Mouse (Mus musculus) hindbrain, embryonic 15.5 days (tissue): ENCODE data around the gene Dus3l. TPM values are rescaled to one million over a fixed set of nuclear protein-coding genes. Genes with fewer than 3 reads are reported as not detected.

Experiments
- ATAC-seq: fragments of 200-750 bp; cut with Nextera tagmentation; 2 replicates; pipeline ENCODE4 v1.8.0; 2017; ENCODE audit warnings: low read depth, moderate number of reproducible peaks, moderate TSS enrichment; ENCODE audit not compliant: low FRiP score
- H3K27ac ChIP-seq: fragments of 300-500 bp; sonication (generic); replicated peaks from 2 replicates; pipeline ENCODE4 v1.5.1; 2015; ENCODE audit warnings: mild to moderate bottlenecking, inconsistent platforms
- H3K27me3 ChIP-seq: fragments of 300-500 bp; sonication (generic); 2 replicates; pipeline ENCODE4 v1.6.1; 2015; ENCODE audit warnings: control low read depth, inconsistent platforms
- H3K36me3 ChIP-seq: fragments of 300-500 bp; sonication (generic); 2 replicates; pipeline ENCODE4 v1.6.1; 2015; ENCODE audit warnings: control low read depth, inconsistent platforms
- H3K4me1 ChIP-seq: fragments of 300-500 bp; sonication (generic); replicated peaks from 2 replicates; pipeline ENCODE4 v1.6.1; 2015; ENCODE audit warnings: control low read depth, inconsistent platforms
- H3K4me2 ChIP-seq: fragments of 300-500 bp; sonication (generic); 2 replicates; pipeline ENCODE4 v1.6.1; 2015; ENCODE audit warnings: moderate library complexity, mild to moderate bottlenecking, inconsistent platforms
- H3K4me3 ChIP-seq: fragments of 300-500 bp; sonication (generic); 2 replicates; pipeline ENCODE4 v1.5.1; 2015; ENCODE audit warnings: mild to moderate bottlenecking, inconsistent platforms
- H3K9ac ChIP-seq: fragments of 300-500 bp; sonication (generic); 2 replicates; pipeline ENCODE4 v1.6.1; 2015; ENCODE audit warnings: inconsistent platforms
- H3K9me3 ChIP-seq: fragments of 300-500 bp; sonication (generic); 2 replicates; pipeline ENCODE4 v1.6.1; 2016; ENCODE audit warnings: control low read depth, inconsistent platforms
- WGBS: fragments of 180-500 bp; shearing (Covaris S2); methylation state at CpG from one replicate; pipeline ENCODE4 v1.1.7; 2015; 5-methylcytosine and 5-hydroxymethylcytosine counted together
- polyA plus RNA-seq: library from polyadenylated mRNA; unstranded; fragments of >200 nt; fragmentation: Nextera tagmentation; extraction: Ambion mirVana; gene quantifications from 2 replicates; pipeline ENCODE4 v1.2.1, GENCODE M21; 2015

Dus3l gene
- polyA plus RNA-seq, 1 experiment from 2014 or later: 96.9 TPM

DNA sequence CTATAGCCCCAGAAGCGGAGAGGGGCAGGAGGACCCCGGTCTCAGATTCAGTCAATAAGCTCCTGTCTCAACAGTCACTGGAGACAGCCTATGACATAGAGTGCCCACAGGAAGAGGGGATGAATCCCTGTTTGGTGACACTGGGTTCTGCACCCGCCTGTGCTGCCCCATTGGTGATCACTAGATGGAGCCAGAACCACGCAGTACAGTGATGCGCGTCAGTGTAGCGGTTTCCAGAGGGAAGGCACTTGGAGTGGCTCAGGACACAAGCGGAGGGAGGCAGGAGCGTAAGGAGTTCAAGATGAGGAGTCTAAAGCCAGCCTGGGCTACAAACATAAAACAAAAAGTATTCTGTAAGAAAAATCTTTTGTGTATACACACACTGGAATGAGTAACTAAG is 44.0 kb downstream of the Dus3l start:
- peaks cover 42% of the 10 kb centered on the region for H3K4me1 ChIP-seq
- peak; percentile 82 for ATAC-seq
- 6% methylated on average over 9 of the region's 9 CpGs for WGBS

GRCm38 (mm10) chr17:56810245-56810644 is 45.7 kb downstream of the Dus3l start:
- Histone ChIP-seq H3K4me1 (peaks cover 49% of the 10 kb centered on the region), H3K9ac (no peak overlapping the region), H3K9me3 (no peaks in the 10 kb centered on the region)

More for the DNA sequence above, 44.0 kb downstream of the Dus3l start:
- no peak overlapping the region for H3K27ac ChIP-seq
- H3K4me3 ChIP-seq: no peak overlapping the region
- H3K4me2 ChIP-seq: no peak overlapping the region
- no peaks in the 10 kb centered on the region for H3K36me3 ChIP-seq
- H3K27me3 ChIP-seq: no peaks in the 10 kb centered on the region
- H3K9ac ChIP-seq: no peak overlapping the region
- H3K9me3 ChIP-seq: no peaks in the 10 kb centered on the region

GRCm38 (mm10) chr17:56814316-56815056 is 49.9 kb downstream of the Dus3l start:
- no peaks in the 10 kb centered on the region for H3K27me3 ChIP-seq
- H3K9ac ChIP-seq: no peak overlapping the region
- peaks cover 47% of the 10 kb centered on the region for H3K4me1 ChIP-seq
- no peaks in the 10 kb centered on the region for H3K36me3 ChIP-seq
- peak; percentile 74 for ATAC-seq
- H3K4me2 ChIP-seq: peak overlapping the region; percentile 47
- WGBS: 4% methylated on average over 24 of the region's 24 CpGs
- H3K4me3 ChIP-seq: peak overlapping the region; percentile 19; the same call in 1 of the 2 replicates
- no peaks in the 10 kb centered on the region for H3K9me3 ChIP-seq
- peak overlapping the region; percentile 72 for H3K27ac ChIP-seq

More at GRCm38 (mm10) chr17:56810245-56810644, 45.7 kb downstream of the Dus3l start:
- Histone ChIP-seq H3K36me3 (no peaks in the 10 kb centered on the region), H3K27ac (peak overlapping the region; percentile 66), H3K4me3 (no peak overlapping the region), H3K4me2 (no peak overlapping the region), H3K27me3 (no peaks in the 10 kb centered on the region)
- WGBS: 3% methylated on average over 3 of the region's 3 CpGs
- peak; percentile 55 for ATAC-seq

GRCm38 (mm10) chr17:56815057-56815345 is 50.4 kb downstream of the Dus3l start:
- H3K4me1 ChIP-seq: peaks cover 47% of the 10 kb centered on the region
- H3K27ac ChIP-seq: peak overlapping the region; percentile 72
- no peaks in the 10 kb centered on the region for H3K9me3 ChIP-seq
- peak overlapping the region; percentile 47; the same call in 1 of the 2 replicates for H3K4me2 ChIP-seq
- no peaks in the 10 kb centered on the region for H3K36me3 ChIP-seq
- no peak overlapping the region for H3K9ac ChIP-seq
- H3K4me3 ChIP-seq: 0 out of 2 replicates have a peak overlapping the region, but pooled peaks have one; percentile 19
- WGBS: 30% methylated on average over 3 of the region's 3 CpGs
- ATAC-seq: no peak; the same call in 1 of the 2 replicates
- H3K27me3 ChIP-seq: no peaks in the 10 kb centered on the region

- no peak overlapping the region for H3K4me3 ChIP-seq
- 0 out of 2 replicates have a peak overlapping the region, but pooled peaks have one; percentile 14 for H3K27ac ChIP-seq
- no peaks in the 10 kb centered on the region for H3K36me3 ChIP-seq
- H3K9ac ChIP-seq: no peak overlapping the region
- no peak for ATAC-seq
- 38% methylated on average over 11 of the region's 11 CpGs for WGBS
- no peak overlapping the region for H3K4me2 ChIP-seq
- H3K9me3 ChIP-seq: no peaks in the 10 kb centered on the region
- peaks cover 34% of the 10 kb centered on the region for H3K4me1 ChIP-seq
- no peaks in the 10 kb centered on the region for H3K27me3 ChIP-seq
These were observed 53.6 kb downstream of the Dus3l start for GRCm38 (mm10) chr17:56818067-56818636.

DNA sequence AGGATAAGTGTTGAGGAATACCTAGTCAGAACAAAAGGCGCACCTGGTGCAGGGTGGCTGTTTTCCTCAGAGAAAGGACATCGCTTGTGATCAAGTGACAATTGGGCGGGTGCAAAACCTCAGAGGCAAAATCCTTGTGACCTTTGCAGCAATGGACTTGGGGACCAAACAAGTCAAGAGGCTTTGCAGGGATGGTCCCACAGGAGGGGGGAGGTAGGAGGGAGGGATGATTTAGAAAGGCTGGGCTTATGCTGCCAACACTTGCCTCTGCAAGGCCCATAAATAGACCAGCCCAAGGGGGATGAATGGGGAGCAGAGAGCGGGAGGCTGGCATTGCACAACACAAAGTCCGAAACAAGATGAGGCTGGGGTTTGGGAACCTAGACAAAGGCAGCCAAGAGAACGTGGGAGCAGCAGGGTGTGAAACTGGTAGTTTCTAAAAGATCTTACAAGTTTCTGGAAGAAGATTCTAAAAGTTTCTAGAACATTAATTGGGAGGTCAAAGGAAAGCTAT is 54.5 kb downstream of the Dus3l start:
- H3K27ac ChIP-seq: peak overlapping the region; percentile 12; the same call in 1 of the 2 replicates
- no peak for ATAC-seq
- H3K36me3 ChIP-seq: no peaks in the 10 kb centered on the region
- H3K27me3 ChIP-seq: no peaks in the 10 kb centered on the region
- no peak overlapping the region for H3K4me2 ChIP-seq
- no peaks in the 10 kb centered on the region for H3K9me3 ChIP-seq
- H3K9ac ChIP-seq: no peak overlapping the region
- peaks cover 25% of the 10 kb centered on the region for H3K4me1 ChIP-seq
- no peak overlapping the region for H3K4me3 ChIP-seq
- 62% methylated on average over 6 of the region's 6 CpGs for WGBS

Other genes starting within 250 kb of the Dus3l start
- 0.46 and 1.3 TPM in 2 replicates for gene Gm20219, start 210.4 kb upstream of the Dus3l start, polyA plus RNA-seq
- gene Safb2, start 180.2 kb upstream of the Dus3l start, polyA plus RNA-seq: 71.4 and 81.2 TPM in 2 replicates
- gene Safb, start 179.9 kb upstream of the Dus3l start, polyA plus RNA-seq: 105 and 116 TPM in 2 replicates
- 180 and 193 TPM in 2 replicates for gene 2410015M20Rik, start 155.0 kb upstream of the Dus3l start, polyA plus RNA-seq
- 939 and 1,057 TPM in 2 replicates for gene Rpl36, start 151.3 kb upstream of the Dus3l start, polyA plus RNA-seq
- 44.2 and 49.2 TPM in 2 replicates for gene Lonp1, start 137.9 kb upstream of the Dus3l start, polyA plus RNA-seq
- 1.2 and 1.7 TPM in 2 replicates for gene Catsperd, start 136.6 kb upstream of the Dus3l start, polyA plus RNA-seq
- 103 and 107 TPM in 2 replicates for gene Ranbp3, start 91.5 kb upstream of the Dus3l start, polyA plus RNA-seq
- 579 and 588 TPM in 2 replicates for gene Ndufa11, start 47.0 kb upstream of the Dus3l start, polyA plus RNA-seq
- 15.2 and 16.7 TPM in 2 replicates for gene Vmac, start 46.7 kb upstream of the Dus3l start, polyA plus RNA-seq
- gene Nrtn, start 7.2 kb upstream of the Dus3l start, polyA plus RNA-seq: 2.5 and 2.6 TPM in 2 replicates
- 0.54 and 1.0 TPM in 2 replicates for gene Prr22, start 5.5 kb downstream of the Dus3l start, polyA plus RNA-seq
- 4.8 and 6.7 TPM in 2 replicates for gene Rfx2, start 66.3 kb downstream of the Dus3l start, polyA plus RNA-seq
- gene Acsbg2, start 109.7 kb downstream of the Dus3l start, polyA plus RNA-seq: not detected in 2 replicates
- 0.43 and 0.61 TPM in 2 replicates for gene 1700061G19Rik, start 110.7 kb downstream of the Dus3l start, polyA plus RNA-seq
- 89.1 and 93.3 TPM in 2 replicates for gene Mllt1, start 170.7 kb downstream of the Dus3l start, polyA plus RNA-seq
- not detected in 2 replicates for gene Acer1, start 217.4 kb downstream of the Dus3l start, polyA plus RNA-seq
- gene Clpp, start 225.5 kb downstream of the Dus3l start, polyA plus RNA-seq: 166 and 168 TPM in 2 replicates
- gene Alkbh7, start 232.6 kb downstream of the Dus3l start, polyA plus RNA-seq: 54.7 and 55.8 TPM in 2 replicates
- gene Pspn, start 235.3 kb downstream of the Dus3l start, polyA plus RNA-seq: 0.51 and 0.61 TPM in 2 replicates
- gene Gtf2f1, start 246.5 kb downstream of the Dus3l start, polyA plus RNA-seq: 67.3 and 67.5 TPM in 2 replicates
- gene Gm17949, start 246.7 kb downstream of the Dus3l start, polyA plus RNA-seq: 0.41 and 0.54 TPM in 2 replicates